Mouse (Mus musculus) ovary, postnatal 36 days (tissue): ENCODE data around the gene St6gal1.
A peak's percentile ranks its signal among the peaks of the same experiment; 100 is the strongest.

Source experiments
- DNase-seq: peaks from one replicate; pipeline ENCODE4 v3.0.0; 2022; ENCODE audit warnings: low spot score, mixed read lengths

The St6gal1 gene

DNA sequence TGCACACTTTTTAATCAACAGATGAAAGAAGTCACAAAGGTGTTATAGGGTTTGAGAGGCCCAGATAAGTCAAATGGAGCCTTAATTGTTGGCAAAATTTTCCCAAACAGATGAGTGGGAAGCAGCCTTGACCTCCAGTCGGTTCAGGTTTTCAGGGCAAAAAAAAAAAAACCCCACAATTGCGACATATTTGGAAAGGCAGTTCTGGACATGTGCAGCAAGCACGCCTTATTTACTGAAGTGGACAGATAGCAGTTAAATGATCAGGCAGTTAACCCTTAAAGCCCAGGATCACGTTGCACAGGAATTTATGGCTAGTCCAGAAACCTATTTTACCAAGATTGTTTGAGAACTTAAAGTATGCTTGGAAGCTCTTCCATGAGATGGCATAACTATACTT lies 112.8 kb downstream of the St6gal1 start:
- no peak for DNase-seq

- DNase-seq: no peak
Observed at GRCm38 (mm10) chr16:23341254-23341653, 116.7 kb downstream of the St6gal1 start.

- DNase-seq: no peak
Observed at GRCm38 (mm10) chr16:23350802-23351201, 126.3 kb downstream of the St6gal1 start.

DNA sequence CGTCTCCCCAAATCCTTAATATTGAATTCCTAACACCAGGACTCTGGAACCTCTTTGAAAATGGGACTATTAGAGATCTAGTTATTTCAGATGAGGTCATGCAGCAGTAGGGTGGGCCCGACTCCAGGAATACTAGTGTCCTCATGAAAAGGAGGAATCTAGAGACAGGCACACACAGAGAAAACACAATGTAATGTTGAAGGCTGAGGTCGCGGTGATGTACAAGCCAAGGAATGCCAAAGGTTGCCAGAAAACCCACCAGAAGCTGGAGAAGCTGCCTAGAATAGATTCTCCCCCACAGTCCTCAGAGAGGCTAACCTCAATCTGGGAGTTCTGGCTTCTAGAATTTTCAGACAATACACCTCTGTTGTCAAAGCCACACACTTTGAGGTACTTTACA lies 136.5 kb downstream of the St6gal1 start:
- DNase-seq: no peak

DNA sequence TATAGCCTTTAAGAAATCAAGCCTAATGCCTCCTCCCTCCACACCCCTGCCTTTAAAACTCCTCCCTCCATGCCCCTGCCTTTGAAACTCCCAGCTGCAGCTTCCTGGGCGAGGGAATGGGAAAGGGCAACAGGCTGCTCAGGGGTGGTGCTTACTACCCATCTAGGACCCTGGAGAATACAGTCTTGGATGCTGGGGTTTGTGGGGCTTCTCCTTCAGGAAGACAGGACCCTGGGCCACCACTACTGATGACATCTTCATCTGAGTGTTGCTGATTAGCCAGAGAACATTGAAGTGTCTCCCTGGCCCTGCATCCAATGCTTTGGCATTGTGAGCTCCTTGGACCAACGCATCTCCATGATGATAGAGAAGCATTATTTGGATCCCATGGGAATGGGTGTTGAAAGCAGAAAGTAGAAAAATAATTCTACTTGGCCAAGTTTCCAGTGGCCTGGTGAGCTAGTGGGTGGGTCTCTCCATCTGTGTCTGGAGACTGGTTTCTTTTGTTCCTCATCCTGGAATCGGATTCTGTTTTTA lies 137.0 kb downstream of the St6gal1 start:
- no peak for DNase-seq

DNA sequence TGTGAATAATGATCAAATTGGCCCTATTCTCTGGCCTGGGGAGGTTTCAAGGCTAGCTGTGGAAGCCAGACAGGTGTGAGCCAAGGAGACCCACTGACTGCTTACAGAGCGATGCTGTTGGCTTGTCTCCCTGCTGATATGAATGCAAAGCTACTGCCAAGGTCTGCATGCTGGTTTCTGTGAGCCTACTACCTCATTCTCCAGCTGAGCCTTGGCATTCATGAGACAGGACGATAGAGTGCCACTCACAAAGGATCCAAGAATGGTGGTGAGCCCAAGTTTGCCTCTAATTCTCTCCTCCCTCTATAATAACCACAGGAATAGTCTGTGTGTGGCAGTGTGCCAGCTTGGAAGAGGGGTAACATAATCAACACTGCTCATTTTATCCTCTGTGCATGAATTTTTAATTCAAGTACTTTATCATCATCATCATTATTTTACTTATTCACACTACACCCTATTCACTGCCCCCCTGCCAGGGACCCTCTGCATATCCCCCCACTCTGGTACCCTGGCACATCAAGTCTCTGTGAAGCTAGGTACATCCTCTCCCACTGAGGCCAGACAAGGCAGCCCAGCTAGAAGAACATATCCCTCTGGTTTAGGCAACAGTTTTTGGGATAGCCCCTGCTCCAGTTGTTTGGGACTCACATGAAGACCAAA lies 139.9 kb downstream of the St6gal1 start:
- no peak for DNase-seq

DNA sequence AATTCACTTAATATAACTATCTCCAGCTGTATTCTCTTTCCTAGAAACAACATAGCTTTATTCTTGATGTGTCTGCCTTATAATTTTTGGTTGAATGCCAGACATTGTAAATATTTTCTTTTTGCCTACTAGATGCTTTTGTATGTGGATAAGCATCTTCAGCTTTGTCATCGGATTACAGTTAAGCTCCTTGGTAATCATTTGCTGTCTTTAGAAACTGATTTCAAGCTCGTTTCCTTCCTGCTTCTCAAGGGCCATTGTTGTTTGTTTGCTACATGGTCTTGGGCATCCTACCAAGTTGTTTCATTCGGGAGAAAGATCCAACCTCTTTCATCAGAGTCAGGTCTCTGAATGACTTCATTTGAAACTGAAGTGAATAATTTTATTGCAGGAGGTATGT lies 144.6 kb downstream of the St6gal1 start:
- DNase-seq: no peak

GRCm38 (mm10) chr16:23370724-23371123 lies 146.2 kb downstream of the St6gal1 start:
- DNase-seq: no peak

GRCm38 (mm10) chr16:23372340-23372739 lies 147.8 kb downstream of the St6gal1 start:
- no peak for DNase-seq

DNA sequence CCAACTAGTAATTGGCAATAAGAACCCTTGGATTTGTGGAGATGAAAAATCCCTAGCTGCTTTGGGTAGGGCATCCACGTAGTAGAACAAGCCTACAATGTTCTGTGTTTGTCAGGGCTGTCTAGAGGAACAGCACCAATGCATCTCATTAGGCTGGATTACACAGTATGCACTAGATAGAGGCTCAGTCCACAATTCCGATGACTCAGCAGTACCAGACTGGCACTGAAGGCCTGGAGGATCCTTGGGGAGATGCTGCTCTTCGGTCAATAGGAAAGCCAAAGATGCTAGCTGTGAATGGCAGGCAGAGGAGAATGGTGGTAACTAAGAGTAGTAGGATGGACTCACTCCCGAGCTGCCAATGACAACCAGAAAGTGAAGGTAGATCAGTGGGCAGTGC lies 149.5 kb downstream of the St6gal1 start:
- DNase-seq: no peak

- no peak for DNase-seq
Observed at GRCm38 (mm10) chr16:23374938-23375337, 150.4 kb downstream of the St6gal1 start.

- DNase-seq: no peak
Observed at GRCm38 (mm10) chr16:23376189-23376588, 151.6 kb downstream of the St6gal1 start.

DNA sequence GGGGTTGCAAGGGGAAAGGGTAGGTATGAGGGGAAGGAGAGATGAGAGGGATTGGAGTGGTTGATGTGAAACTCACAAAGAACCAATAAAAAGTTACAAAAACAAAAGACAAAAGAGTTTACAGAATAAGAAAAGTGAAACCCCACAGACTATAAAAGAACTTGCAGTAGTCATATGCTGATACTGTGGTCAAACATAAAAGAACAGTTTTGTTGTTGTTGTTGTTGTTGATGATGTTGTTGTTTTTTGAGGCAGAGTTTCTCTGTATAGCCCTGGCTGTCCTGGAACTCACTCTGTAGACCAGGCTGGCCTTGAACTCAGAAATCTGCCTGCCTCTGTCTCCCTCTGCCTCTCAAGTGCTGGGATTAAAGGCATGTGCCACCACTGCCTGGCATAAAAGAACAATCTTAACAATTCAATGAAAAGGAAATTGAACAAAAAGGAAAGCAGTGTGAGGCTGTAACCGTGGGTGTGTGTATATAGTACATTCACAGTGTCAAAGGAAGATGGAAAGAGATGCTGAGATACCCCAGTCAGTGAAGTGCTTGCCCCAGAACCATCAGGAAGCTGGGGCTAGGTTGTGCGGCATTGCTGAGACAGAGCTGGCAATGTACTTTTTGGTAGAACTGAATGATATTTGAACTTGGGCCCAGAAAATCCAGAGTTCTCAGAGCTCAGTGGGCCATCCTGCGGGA lies 155.1 kb downstream of the St6gal1 start:
- no peak for DNase-seq

DNA sequence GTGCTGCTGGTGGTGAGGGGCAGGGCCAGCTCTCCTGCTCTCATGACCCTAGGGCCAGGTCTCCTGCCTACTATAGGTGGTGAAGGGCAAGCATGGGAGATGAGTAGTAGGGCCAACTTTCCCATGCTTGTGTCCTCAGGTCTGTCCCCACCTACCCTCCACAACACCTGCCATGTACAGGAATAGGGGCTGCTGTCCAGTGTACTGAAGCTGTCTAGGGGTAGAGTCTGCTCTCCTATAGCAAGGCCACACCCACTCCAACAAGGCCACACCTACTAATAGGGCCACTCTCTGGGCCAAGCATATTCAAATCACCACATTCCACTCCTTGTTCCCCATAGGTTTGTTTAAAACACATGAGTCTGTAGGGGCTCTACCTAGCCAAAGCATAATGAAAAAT lies 159.8 kb downstream of the St6gal1 start:
- DNase-seq: no peak

DNA sequence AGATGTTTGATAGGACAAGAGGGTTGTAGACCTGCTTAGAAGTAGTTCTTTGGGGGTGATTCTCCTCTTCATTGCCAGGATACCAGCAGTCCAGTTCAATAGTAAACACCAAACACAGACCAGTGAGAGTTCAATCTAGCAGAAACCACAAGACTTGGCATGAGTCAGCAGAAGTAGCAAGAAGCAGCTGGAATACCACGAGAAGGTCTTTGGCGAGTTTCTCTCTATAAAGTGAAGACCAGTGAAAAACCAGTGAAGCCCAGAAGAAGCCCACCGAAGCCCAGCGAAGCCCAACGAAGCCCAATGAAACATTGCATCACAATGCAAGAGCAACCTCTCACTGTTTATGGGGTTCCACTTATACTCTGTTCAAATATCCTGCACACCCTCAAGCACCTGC lies 173.4 kb downstream of the St6gal1 start:
- no peak for DNase-seq

DNA sequence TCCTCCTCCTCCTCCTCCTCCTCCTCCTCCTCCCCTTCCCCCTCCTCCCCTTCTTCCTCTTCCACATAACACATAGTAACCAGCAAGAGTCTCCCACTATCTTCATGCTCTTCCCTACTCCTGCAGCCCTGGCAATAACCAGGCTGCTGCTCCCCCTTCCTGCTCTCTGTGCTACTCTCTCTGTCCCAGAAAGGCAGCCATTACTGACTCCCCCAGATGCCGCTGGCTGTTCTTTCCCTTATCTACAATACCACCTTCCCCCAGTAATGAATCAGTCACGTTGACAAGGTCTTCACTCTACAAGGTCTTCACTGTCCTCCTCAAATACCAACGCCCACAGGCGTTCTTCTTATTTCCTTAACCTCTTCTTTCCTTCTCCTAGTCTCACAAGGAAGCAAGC lies 176.9 kb downstream of the St6gal1 start:
- peak; percentile 13 for DNase-seq

DNA sequence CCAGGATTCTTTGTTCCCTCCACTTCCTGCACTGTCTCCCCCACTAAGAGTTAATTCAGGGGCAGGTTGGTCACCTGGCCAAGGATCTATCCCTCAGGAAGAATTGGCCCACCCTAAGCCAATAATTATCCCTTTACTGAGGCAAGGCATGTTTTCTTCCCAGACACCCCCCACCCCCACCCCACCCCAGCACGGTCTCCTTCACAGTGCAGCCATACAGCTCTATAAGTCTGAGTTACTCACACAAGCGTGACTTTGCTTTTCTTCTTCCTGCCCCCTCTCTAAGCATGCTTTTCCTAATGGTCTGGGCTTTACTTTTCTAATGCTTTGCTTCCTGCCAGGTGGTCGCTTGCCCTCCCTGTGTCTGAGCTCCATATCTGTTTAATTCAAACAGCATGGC lies 177.4 kb downstream of the St6gal1 start:
- DNase-seq: no peak

- peak; percentile 69 for DNase-seq
Observed at GRCm38 (mm10) chr16:23403008-23403755, 178.6 kb downstream of the St6gal1 start.
